Mouse (Mus musculus): ENCODE data around the gene Hes5.

The Hes5 gene

DNA sequence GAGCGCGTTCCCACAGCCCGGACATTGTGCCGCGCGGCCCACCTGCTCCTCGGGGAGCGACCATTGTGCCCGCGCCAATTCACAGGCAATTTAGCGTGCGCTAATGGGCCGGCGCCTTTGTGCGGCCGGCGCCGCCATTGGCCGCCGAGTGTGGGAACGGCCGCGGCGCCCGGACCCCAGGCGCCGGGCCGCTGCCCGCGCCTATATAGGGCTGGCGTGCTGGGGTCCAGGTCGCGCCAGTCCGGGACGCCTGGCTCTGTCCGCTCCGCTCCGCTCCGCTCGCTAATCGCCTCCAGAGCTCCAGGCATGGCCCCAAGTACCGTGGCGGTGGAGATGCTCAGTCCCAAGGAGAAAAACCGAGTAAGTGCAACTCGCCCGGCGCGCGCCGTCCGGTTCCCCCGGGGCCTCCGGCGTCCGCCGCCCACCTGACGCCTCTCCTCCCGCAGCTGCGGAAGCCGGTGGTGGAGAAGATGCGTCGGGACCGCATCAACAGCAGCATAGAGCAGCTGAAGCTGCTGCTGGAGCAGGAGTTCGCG, at the start of gene Hes5:
Hes5 (plus strand) TSS at position 234 of the 536 bp plus-strand sequence.
- DNase-seq (ENCODE audit: extremely low read depth, low read depth), result no peak

- no peak for DNase-seq (ENCODE audit: extremely low read depth, low read depth)
Observed at GRCm38 (mm10) chr4:154911644-154912043, 49.1 kb upstream of the Hes5 start.

- no peak for DNase-seq (ENCODE audit: extremely low read depth, low read depth)
Observed at GRCm38 (mm10) chr4:154913845-154914244, 46.9 kb upstream of the Hes5 start.

GRCm38 (mm10) chr4:154914252-154914651, 46.5 kb upstream of the Hes5 start:
- no peak for DNase-seq (ENCODE audit: extremely low read depth, low read depth)

DNA sequence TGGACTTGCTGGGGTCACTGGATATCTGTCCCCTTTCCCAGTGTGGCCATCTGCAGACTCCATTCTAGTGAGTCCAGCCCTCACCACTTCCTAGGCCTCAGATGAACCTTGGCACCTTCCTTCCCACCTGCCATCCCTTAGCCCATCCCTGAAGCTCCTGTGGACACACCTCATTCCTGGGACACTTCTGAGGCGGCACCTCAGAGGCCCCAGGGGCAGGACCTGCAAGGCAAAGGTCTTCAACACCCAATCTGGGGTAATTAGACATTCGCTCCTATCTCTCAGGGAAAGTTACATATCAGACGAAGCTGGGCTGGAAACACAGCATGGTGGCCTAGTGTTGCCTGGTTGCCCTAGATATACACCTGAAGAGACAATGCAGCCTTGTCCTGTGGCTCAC, 46.0 kb upstream of the Hes5 start:
- no peak for DNase-seq (ENCODE audit: extremely low read depth, low read depth)

DNA sequence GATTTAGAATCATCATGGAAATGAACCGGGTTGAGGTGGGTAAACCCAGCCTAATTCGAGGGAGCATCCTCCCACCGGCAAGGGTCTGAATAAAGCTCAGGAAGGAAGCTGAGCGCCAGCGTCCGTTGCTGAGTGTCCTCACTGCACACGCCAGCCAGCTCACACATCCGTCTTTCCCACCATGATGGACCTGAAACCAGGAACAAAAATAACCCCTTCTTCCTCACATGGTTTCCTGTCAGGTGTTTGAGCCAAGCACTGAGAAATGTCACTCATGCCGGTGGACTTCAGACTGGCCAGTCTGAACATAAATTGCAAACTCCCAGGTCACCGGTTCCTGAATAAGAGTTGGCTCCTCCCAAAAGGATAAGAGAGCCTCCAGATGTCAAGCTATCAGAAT, 45.4 kb upstream of the Hes5 start:
- DNase-seq (ENCODE audit: extremely low read depth, low read depth), result no peak

DNA sequence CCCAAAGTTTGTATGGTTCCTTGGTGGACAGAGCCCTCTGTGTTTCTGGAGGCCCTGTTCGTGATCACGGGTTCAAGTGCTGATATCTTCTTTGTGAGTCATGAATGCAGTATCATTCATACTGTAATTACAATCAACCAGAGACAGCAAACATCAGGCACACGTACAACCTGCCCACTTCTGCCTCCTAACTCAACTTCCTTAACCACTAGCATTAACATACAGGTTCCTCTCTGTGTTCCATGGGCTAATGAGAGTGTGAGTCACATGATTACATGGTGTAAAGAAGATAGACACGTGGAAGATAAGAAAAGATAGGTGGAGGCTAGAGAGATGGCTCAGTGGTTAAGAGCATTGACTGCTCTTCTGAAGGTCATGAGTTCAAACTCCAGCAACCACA, 44.1 kb upstream of the Hes5 start:
- DNase-seq (ENCODE audit: extremely low read depth, low read depth), result no peak

DNA sequence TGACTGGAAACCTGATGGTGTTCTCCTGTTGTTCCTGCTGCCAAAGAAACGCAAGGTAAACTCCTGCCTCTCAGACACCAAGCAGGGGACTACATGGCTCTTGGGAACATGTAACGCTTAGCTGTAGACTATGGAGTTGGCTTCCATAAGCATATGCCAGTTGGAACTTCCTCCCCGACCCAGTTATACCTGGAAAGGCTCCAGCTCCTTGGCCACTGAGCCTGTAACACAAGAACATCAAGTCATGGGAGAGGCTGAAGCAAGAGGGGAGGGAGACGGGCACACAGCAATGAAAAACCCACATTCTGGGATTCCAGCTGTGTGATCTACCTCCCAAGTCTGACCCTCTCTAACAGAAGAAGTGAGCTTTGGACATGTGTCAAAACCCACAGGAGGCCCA, 38.4 kb upstream of the Hes5 start:
- no peak for DNase-seq (ENCODE audit: extremely low read depth, low read depth)

DNA sequence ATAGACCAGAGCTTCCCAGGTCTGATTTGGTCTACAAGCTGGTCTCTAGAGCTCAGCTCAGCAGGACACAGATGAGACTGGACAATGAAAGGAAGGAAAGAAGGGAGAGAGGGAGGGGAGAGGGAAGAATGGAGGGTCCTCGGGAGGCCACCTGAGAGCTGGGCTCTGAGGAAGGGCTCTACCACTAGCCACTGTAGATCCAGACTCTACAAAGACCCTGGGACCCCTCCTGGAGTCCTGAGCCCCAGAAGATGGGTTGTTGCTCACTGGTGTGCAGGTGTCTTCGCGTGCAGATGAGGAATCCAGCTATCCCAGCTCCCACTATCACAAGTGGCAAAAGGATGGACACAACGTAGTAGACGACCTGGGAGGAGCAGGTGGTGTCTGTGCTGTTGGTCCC, 37.8 kb upstream of the Hes5 start:
- DNase-seq (ENCODE audit: extremely low read depth, low read depth), result no peak

- no peak for DNase-seq (ENCODE audit: extremely low read depth, low read depth)
Observed at GRCm38 (mm10) chr4:154925413-154925812, 35.3 kb upstream of the Hes5 start.

DNA sequence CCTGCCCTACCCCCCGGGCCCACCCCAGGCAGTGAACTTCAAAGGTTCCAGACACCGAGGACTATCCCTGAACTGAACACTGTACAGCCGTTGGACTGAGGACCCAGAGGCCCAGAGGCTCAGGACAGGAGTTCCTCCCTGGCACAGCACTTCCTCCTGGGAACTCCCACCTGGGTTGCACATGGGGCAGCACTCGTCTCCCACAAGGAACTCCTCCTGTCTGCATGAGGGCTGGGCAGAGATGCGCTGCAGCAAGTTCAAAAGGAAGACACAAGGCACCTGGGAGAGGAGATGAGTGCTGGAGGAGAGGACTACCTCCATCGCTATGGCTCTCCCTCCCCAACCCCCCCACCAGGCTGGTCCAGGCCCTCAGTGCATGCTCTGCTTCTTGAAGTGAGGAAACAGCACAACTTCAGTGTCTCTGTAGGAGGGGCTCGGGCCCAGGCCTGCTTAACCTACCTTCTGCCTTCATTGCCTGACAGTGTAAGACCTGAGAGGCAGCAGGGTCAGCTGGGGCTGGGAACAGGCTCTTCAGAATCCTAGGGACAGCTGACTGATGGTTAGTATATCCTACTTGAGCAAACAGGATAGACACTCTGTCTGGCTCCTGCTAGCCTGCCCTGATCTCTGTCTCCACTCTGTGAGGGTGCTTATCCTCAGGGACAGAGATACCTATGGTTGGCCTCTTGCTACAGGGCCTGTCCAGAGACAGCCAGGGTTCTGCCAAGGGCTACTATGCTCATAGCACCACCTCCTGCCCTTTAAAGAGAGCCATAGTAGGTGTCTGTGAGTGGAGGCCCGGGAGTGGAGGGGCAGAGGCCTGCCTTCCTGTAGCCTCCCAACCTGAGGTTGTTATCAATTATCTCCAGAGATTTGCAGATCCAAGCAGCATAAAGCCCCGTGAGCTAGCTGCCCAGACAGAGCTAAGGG, 33.5 kb upstream of the Hes5 start:
- DNase-seq (ENCODE audit: extremely low read depth, low read depth), result no peak

DNA sequence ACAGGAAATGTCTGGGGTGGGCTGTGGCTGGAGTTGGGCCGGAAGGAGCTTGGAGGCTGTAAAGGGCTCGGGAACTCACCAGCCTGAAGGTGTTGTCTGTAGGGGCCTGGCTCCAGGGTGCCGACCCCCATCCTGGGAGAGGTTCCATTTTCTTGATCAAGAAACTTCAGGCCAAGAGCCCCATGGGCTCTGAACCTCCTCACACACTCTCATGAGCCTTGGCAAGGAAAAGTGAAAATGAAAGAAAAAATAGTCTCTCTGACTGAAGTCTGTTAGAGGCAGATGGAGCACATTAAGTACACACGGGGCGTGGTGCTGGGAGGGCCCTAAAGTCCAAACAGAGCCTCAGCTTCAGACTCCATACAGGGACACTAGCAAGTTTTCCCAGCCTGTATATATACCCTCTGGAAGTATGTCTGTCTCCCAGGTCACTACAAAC, 32.8 kb upstream of the Hes5 start:
- no peak for DNase-seq (ENCODE audit: extremely low read depth, low read depth)

- peak; percentile 76 for DNase-seq (ENCODE audit: extremely low read depth, low read depth)
Observed at GRCm38 (mm10) chr4:154928395-154929087, 32.2 kb upstream of the Hes5 start, which contains the start of gene Tnfrsf14. TSS of gene Tnfrsf14 (minus strand) at chr4:154928563.

GRCm38 (mm10) chr4:154929088-154929660, 31.5 kb upstream of the Hes5 start:
- DNase-seq (ENCODE audit: extremely low read depth, low read depth), result no peak

DNA sequence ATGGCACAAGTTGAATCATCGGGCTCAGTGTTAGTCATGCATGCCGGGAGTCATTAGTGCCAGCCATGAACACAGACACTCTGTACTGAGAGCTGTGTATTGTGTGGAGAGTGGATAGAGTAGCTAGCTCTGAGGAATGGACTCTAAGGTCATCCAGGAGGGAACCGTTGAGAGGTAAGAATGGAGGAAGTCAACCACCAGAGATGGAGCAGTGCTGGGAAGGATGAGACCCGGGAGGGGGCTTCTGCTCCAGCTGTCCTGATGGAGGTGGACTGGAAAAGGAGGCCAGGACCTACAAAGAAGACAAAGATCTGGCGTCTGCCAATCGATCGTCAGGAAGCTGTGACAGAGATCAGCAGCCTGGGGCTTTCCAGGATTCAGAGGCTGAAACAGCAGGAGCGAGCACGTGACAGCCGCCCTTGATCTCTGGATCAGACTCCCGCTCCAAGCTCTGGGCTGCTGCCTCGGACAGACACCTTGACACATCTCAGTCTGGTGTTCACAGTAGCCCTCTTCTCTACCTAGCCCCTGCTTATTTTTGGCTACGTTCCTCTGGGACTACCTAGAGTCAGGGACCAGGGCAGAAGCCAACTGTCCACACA, 27.3 kb upstream of the Hes5 start:
- DNase-seq (ENCODE audit: extremely low read depth, low read depth), result no peak

GRCm38 (mm10) chr4:154934800-154935199, 25.9 kb upstream of the Hes5 start:
- no peak for DNase-seq (ENCODE audit: extremely low read depth, low read depth)

GRCm38 (mm10) chr4:154935788-154936187, 24.9 kb upstream of the Hes5 start:
- no peak for DNase-seq (ENCODE audit: extremely low read depth, low read depth)

DNA sequence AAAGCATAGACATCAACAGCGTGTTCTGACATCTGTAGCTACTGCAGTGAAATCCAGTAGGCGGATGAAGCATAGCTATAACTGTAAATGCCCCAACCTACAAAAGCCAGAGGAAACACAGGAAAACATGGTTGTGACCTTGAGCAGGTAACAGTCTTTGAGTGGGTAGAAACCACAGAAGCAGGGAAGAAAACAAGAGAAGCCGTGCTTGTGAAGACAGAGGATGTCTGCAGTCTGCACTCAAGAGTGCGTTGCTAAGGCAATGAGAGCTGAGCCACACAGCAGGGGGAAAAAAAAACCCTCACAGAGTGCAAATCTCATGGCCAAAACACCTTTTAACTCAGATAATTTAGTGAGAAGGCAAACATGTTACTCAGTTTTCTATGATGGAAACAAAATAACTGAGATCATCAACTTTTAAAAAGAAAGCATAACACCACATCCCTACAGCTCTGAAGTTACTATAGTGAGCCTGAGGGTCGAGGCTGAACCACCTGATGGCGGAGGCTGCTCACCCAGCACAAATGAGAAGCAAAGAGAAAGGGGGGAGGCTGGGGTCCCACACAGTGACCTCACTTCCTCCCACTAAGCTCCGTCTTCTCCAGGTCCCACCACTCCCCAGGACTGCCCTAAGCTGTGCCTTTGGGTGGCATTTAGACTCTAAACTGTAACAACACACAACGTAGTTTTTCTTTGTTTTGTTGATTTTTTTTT, 24.0 kb upstream of the Hes5 start:
- DNase-seq (ENCODE audit: extremely low read depth, low read depth), result no peak

GRCm38 (mm10) chr4:154937746-154938145, 23.0 kb upstream of the Hes5 start:
- no peak for DNase-seq (ENCODE audit: extremely low read depth, low read depth)

DNA sequence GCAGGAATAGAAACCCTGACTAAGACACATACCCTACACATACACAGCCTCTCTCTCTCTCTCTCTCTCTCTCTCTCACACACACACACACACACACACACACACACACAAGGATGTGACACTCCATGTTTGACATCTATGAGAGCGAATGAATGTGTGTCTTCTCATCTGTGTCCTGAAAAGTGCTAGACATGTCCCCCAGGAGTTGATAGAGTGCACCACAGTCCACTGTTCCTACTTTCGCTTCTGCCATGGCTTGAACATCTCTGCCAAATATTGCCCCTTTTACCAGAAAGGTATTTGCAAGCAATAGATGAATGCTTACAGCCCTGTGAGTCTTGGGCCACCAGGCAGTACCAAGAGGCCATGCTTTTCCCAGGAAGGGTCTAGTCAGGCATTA, 20.6 kb upstream of the Hes5 start:
- DNase-seq (ENCODE audit: extremely low read depth, low read depth), result no peak

DNA sequence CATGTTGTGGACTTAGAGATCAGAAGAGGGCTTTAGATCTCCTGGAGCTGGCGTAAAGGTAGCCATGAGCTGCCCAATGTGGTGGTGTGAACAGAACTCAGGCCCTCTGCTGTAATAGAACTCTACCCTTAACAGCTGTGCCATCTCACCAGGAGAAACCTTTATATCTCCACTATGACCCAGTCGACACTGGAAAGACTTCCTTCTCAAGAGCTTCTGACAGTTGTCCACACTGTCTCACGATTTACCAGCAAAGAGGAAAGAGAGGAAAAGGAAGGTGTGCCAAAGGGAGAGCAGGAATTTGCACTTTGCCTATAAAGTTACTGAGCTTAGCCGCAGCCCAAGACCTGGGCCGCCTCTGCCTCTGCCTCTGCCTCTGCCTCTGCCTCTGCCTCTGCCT, 18.9 kb upstream of the Hes5 start:
- no peak for DNase-seq (ENCODE audit: extremely low read depth, low read depth)
